Mouse (Mus musculus): ENCODE data around the gene Fam166b. TPM values are rescaled to one million over a fixed set of nuclear protein-coding genes. Genes with fewer than 3 reads are reported as not detected.

Fam166b gene
- polyA plus RNA-seq, 1 experiment from 2014 or later = 0.16 TPM

GRCm38 (mm10) chr4:43442044-43442443 is 13.1 kb upstream of the Fam166b start:
- Histone ChIP-seq H3K9me3 (ENCODE audit: control insufficient read depth) (no peaks in the 10 kb centered on the region), H3K4me3 (ENCODE audit: low read depth, low read length) (peak overlapping the region; percentile 97), H3K27me3 (replicated peaks; ENCODE audit: control insufficient read depth, insufficient read depth, low read length) (no peaks in the 10 kb centered on the region), H3K4me1 (replicated peaks; ENCODE audit: control insufficient read depth, insufficient read depth, low read length) (0 out of 2 replicates have a peak, but pooled peaks cover 8% of the 10 kb centered on the region), H3K9ac (ENCODE audit: low read depth, low read length) (peak overlapping the region; percentile 96), H3K4me2 (replicated peaks; ENCODE audit: low read depth) (peak overlapping the region; percentile 95), H3K36me3 (ENCODE audit: control insufficient read depth, insufficient read depth) (peaks cover 18% of the 10 kb centered on the region), H3K27ac (ENCODE audit: low read depth, low read length) (peak overlapping the region; percentile 94)
- ATAC-seq = peak; percentile 90
- WGBS = under 1% methylated on average over 33 of the region's 33 CpGs
- peak; percentile 98 for TF ChIP-seq CTCF (IDR thresholded peaks at IDR 0.05; ENCODE audit: low read depth)

- Histone ChIP-seq H3K4me1 (replicated peaks; ENCODE audit: control insufficient read depth, insufficient read depth, low read length) (0 out of 2 replicates have a peak, but pooled peaks cover 8% of the 10 kb centered on the region), H3K27ac (ENCODE audit: low read depth, low read length) (peak within 1 kb of the TSS; percentile 94), H3K4me3 (ENCODE audit: low read depth, low read length) (peak within 1 kb of the TSS; percentile 97), H3K4me2 (replicated peaks; ENCODE audit: low read depth) (peak within 1 kb of the TSS; percentile 95), H3K9me3 (ENCODE audit: control insufficient read depth) (no peaks in the 10 kb centered on the region), H3K27me3 (replicated peaks; ENCODE audit: control insufficient read depth, insufficient read depth, low read length) (no peaks in the 10 kb centered on the region), H3K9ac (ENCODE audit: low read depth, low read length) (peak within 1 kb of the TSS; percentile 96), H3K36me3 (ENCODE audit: control insufficient read depth, insufficient read depth) (peaks cover 14% of the 10 kb centered on the region)
- no peak for TF ChIP-seq CTCF (IDR thresholded peaks at IDR 0.05; ENCODE audit: low read depth)
- ATAC-seq = no peak
- WGBS = 26% methylated on average over 4 of the region's 4 CpGs
Observed at GRCm38 (mm10) chr4:43441639-43442038, 12.7 kb upstream of the Fam166b start, which contains the start of gene Tesk1. TSS of gene Tesk1 (plus strand) at chr4:43441939.

GRCm38 (mm10) chr4:43432832-43433231 is 3.9 kb upstream of the Fam166b start:
- Histone ChIP-seq H3K4me3 (ENCODE audit: low read depth, low read length) (no peak overlapping the region), H3K9ac (ENCODE audit: low read depth, low read length) (no peak overlapping the region), H3K4me1 (replicated peaks; ENCODE audit: control insufficient read depth, insufficient read depth, low read length) (no peaks in the 10 kb centered on the region), H3K27ac (ENCODE audit: low read depth, low read length) (no peak overlapping the region), H3K27me3 (replicated peaks; ENCODE audit: control insufficient read depth, insufficient read depth, low read length) (no peaks in the 10 kb centered on the region), H3K9me3 (ENCODE audit: control insufficient read depth) (no peaks in the 10 kb centered on the region), H3K4me2 (replicated peaks; ENCODE audit: low read depth) (no peak overlapping the region), H3K36me3 (ENCODE audit: control insufficient read depth, insufficient read depth) (no peaks in the 10 kb centered on the region; the same call in 1 of the 2 replicates)
- ATAC-seq = no peak
- whole genome bisulfite sequencing = 84% methylated on average over 1 of the region's 1 CpGs
- no peak for TF ChIP-seq CTCF (IDR thresholded peaks at IDR 0.05; ENCODE audit: low read depth)

- Histone ChIP-seq H3K4me3 (ENCODE audit: low read depth, low read length) (no peak overlapping the region), H3K4me1 (replicated peaks; ENCODE audit: control insufficient read depth, insufficient read depth, low read length) (no peaks in the 10 kb centered on the region), H3K27ac (ENCODE audit: low read depth, low read length) (no peak overlapping the region), H3K9ac (ENCODE audit: low read depth, low read length) (no peak overlapping the region), H3K9me3 (ENCODE audit: control insufficient read depth) (no peaks in the 10 kb centered on the region), H3K36me3 (ENCODE audit: control insufficient read depth, insufficient read depth) (peaks cover 7% of the 10 kb centered on the region), H3K27me3 (replicated peaks; ENCODE audit: control insufficient read depth, insufficient read depth, low read length) (no peaks in the 10 kb centered on the region), H3K4me2 (replicated peaks; ENCODE audit: low read depth) (no peak overlapping the region)
- peak; percentile 53; the same call in 1 of the 2 replicates for ATAC-seq
- peak; percentile 94 for TF ChIP-seq CTCF (IDR thresholded peaks at IDR 0.05; ENCODE audit: low read depth)
- WGBS = 4% methylated on average over 4 of the region's 4 CpGs
Observed at GRCm38 (mm10) chr4:43431690-43432089, 2.8 kb upstream of the Fam166b start.

- Histone ChIP-seq H3K27ac (ENCODE audit: low read depth, low read length) (no peak overlapping the region), H3K4me3 (ENCODE audit: low read depth, low read length) (no peak overlapping the region), H3K4me2 (replicated peaks; ENCODE audit: low read depth) (no peak overlapping the region), H3K9ac (ENCODE audit: low read depth, low read length) (no peak overlapping the region), H3K4me1 (replicated peaks; ENCODE audit: control insufficient read depth, insufficient read depth, low read length) (no peaks in the 10 kb centered on the region), H3K9me3 (ENCODE audit: control insufficient read depth) (no peaks in the 10 kb centered on the region), H3K36me3 (ENCODE audit: control insufficient read depth, insufficient read depth) (peaks cover 41% of the 10 kb centered on the region), H3K27me3 (replicated peaks; ENCODE audit: control insufficient read depth, insufficient read depth, low read length) (no peaks in the 10 kb centered on the region)
- 45% methylated on average over 16 of the region's 16 CpGs for WGBS
- ATAC-seq = no peak
- no peak for TF ChIP-seq CTCF (IDR thresholded peaks at IDR 0.05; ENCODE audit: low read depth)
Observed at GRCm38 (mm10) chr4:43428180-43428861, 613 bp downstream of the Fam166b start.

GRCm38 (mm10) chr4:43427501-43428179 is 1.3 kb downstream of the Fam166b start:
- Histone ChIP-seq H3K4me2 (replicated peaks; ENCODE audit: low read depth) (no peak overlapping the region), H3K4me3 (ENCODE audit: low read depth, low read length) (no peak overlapping the region)

More at GRCm38 (mm10) chr4:43427501-43428179, 1.3 kb downstream of the Fam166b start:
- no peak overlapping the region for H3K27ac ChIP-seq (ENCODE audit: low read depth, low read length)
- H3K27me3 ChIP-seq (replicated peaks; ENCODE audit: control insufficient read depth, insufficient read depth, low read length) = no peaks in the 10 kb centered on the region
- no peak for ATAC-seq
- H3K36me3 ChIP-seq (ENCODE audit: control insufficient read depth, insufficient read depth) = peaks cover 47% of the 10 kb centered on the region
- no peak overlapping the region for H3K9ac ChIP-seq (ENCODE audit: low read depth, low read length)
- 47% methylated on average over 23 of the region's 23 CpGs for WGBS
- no peaks in the 10 kb centered on the region for H3K9me3 ChIP-seq (ENCODE audit: control insufficient read depth)
- no peaks in the 10 kb centered on the region for H3K4me1 ChIP-seq (replicated peaks; ENCODE audit: control insufficient read depth, insufficient read depth, low read length)
- no peak for TF ChIP-seq CTCF (IDR thresholded peaks at IDR 0.05; ENCODE audit: low read depth)

Data from intestine, postnatal 0 days (tissue).